Mouse (Mus musculus) E14TG2a.4 (cell line): ENCODE data around the gene Adad2.

Experiments used
- CTCF ChIP-seq: conservative IDR thresholded peaks from 2 replicates; pipeline ENCODE4 v1.5.1; 2014; ENCODE audit warnings: low read length
- POU5F1 ChIP-seq: IDR thresholded peaks from 2 replicates; pipeline ENCODE4 v1.6.1; 2014; ENCODE audit warnings: low read length, borderline replicate concordance

GRCm38 (mm10) chr8:119566367-119566766 lies 46.2 kb upstream of the Adad2 start:
- TF ChIP-seq CTCF, result no peak
- TF ChIP-seq POU5F1, result no peak
